In genomic region chr1:158617943-158618342, GRCm38 (mm10) we compare ENCODE assay signal across 19 mouse cellular contexts.
A peak's percentile ranks its signal among the peaks of the same experiment; 100 is the strongest.
DNase-seq lines count a peak whose midpoint lies in the region; ATAC-seq and TF ChIP-seq lines count a peak whose summit lies in the region.
"Had no signal": no experiment of that assay in that cellular context is flagged by ENCODE, and none has a peak within 500 bp of the region (broad histone marks: within the 10 kb centered on the region; RNA-seq: fewer than 3 reads in every experiment).

No protein-coding gene starts in this region.

- H3K9me3 ChIP-seq in kidney, postnatal 0 days (replicated peaks; ENCODE audit: low read length), result no peaks in the 10 kb centered on the region
- H3K9me3 ChIP-seq in hindbrain, embryonic 10.5 days, result no peaks in the 10 kb centered on the region
- H3K9me3 ChIP-seq: embryonic facial prominence, embryonic 10.5 days; forebrain, embryonic 10.5 days; heart, embryonic 12.5 days; hindbrain, embryonic 13.5 days had no signal

- no peak overlapping the region for H3K9ac ChIP-seq in kidney, postnatal 0 days (ENCODE audit: low read depth, low read length)
- H3K9ac ChIP-seq: heart, embryonic 12.5 days; hindbrain, embryonic 13.5 days had no signal

- peak; percentile 5 for DNase-seq in kidney, adult 18-20 months
- DNase-seq in kidney, adult 8-10 months, result peak; percentile 36 to 61
- DNase-seq in kidney, postnatal 0 days (ENCODE audit: low spot score), result peak; percentile 4
- DNase-seq in kidney, postnatal 36 days, result peak; percentile 39 to 45
- no peak for DNase-seq in hindbrain, embryonic 10.5 days (ENCODE audit: low spot score)
- no peak for DNase-seq in right cerebral cortex, postnatal 36 days (ENCODE audit: low spot score in 2 of 2)
- DNase-seq: adrenal gland, adult 2 months; adrenal gland, postnatal 25 days; cerebellum, adult 2 months; cerebellum, postnatal 10 days; gastrocnemius, adult 2 months; gastrocnemius, postnatal 25 days had no signal

- no peaks in the 10 kb centered on the region for H3K4me1 ChIP-seq in kidney, postnatal 0 days (replicated peaks; ENCODE audit: insufficient read depth, low read length)
- no peaks in the 10 kb centered on the region for H3K4me1 ChIP-seq in hindbrain, embryonic 10.5 days (replicated peaks)
- H3K4me1 ChIP-seq: heart, embryonic 12.5 days; hindbrain, embryonic 13.5 days had no signal

- H3K36me3 ChIP-seq in kidney, postnatal 0 days (ENCODE audit: insufficient read depth, low read length), result no peaks in the 10 kb centered on the region
- H3K36me3 ChIP-seq in hindbrain, embryonic 10.5 days, result peaks cover 10% of the 10 kb centered on the region; the same call in 1 of the 2 replicates
- H3K36me3 ChIP-seq: embryonic facial prominence, embryonic 10.5 days; heart, embryonic 12.5 days had no signal

- ATAC-seq in kidney, postnatal 0 days (replicated peaks; ENCODE audit: low FRiP score, low read depth), result 0 out of 2 replicates have a peak, but pooled peaks have one; percentile 33
- no peak for ATAC-seq in erythroid progenitor cell, adult 5-6 weeks (replicated peaks; ENCODE audit: low FRiP score, poor library complexity, severe bottlenecking)
- ATAC-seq: forebrain, embryonic 14.5 days had no signal

- H3K27ac ChIP-seq in kidney, postnatal 0 days, result no peak overlapping the region
- no peak overlapping the region for H3K27ac ChIP-seq in hindbrain, embryonic 10.5 days
- H3K27ac ChIP-seq: embryonic facial prominence, embryonic 10.5 days; forebrain, embryonic 10.5 days; gastrocnemius, adult 2 months; hindbrain, embryonic 13.5 days had no signal

- H3K4me3 ChIP-seq in kidney, postnatal 0 days (replicated peaks; ENCODE audit: low read depth, low read length), result no peak overlapping the region
- no peak overlapping the region for H3K4me3 ChIP-seq in hindbrain, embryonic 10.5 days
- H3K4me3 ChIP-seq: embryonic facial prominence, embryonic 10.5 days; forebrain, embryonic 10.5 days; gastrocnemius, adult 2 months; heart, embryonic 12.5 days; hindbrain, embryonic 13.5 days had no signal

- TF ChIP-seq CTCF in kidney, postnatal 0 days (IDR thresholded peaks at IDR 0.05; ENCODE audit: low read depth), result no peak

- H3K4me2 ChIP-seq in kidney, postnatal 0 days (ENCODE audit: low read length), result no peak overlapping the region
- H3K4me2 ChIP-seq: heart, embryonic 12.5 days; hindbrain, embryonic 13.5 days had no signal

- no peaks in the 10 kb centered on the region for H3K27me3 ChIP-seq in kidney, postnatal 0 days (ENCODE audit: insufficient read depth, low read length)
- H3K27me3 ChIP-seq in hindbrain, embryonic 10.5 days (ENCODE audit: insufficient read depth, poor library complexity, severe bottlenecking), result no peaks in the 10 kb centered on the region
- H3K27me3 ChIP-seq: CH12.LX; heart, embryonic 12.5 days; hindbrain, embryonic 13.5 days had no signal

- 77% methylated on average over 4 of the region's 4 CpGs for WGBS in kidney, postnatal 0 days
- 73% methylated on average over 4 of the region's 4 CpGs for WGBS in hindbrain, embryonic 10.5 days

Comparison
In these comparisons a context has a peak if more than half of its experiments do, and no peak if none do; other contexts are left out.
1. DNase-seq: peak in kidney, adult 18-20 months (single experiment), kidney, adult 8-10 months (2 of 2), kidney, postnatal 0 days (single experiment) and kidney, postnatal 36 days (2 of 2); none in hindbrain, embryonic 10.5 days (single experiment) and right cerebral cortex, postnatal 36 days (0 of 2).